Mouse (Mus musculus): ENCODE data around the gene H2al2a. TPM values are rescaled to one million over a fixed set of nuclear protein-coding genes. Genes with fewer than 3 reads are reported as not detected.
"Not testable (repeated sequence)": the region's sequence is repeated elsewhere in the genome, so short reads cannot be mapped to it uniquely, and the experiment has no call there.

H2al2a gene
- total RNA-seq, 2 experiments from 2014 or later: not detected

- not testable (repeated sequence) for DNase-seq (ENCODE audit: low spot score in 2 of 2)
Observed at GRCm38 (mm10) chr2:17977645-17978044, 19.1 kb downstream of the H2al2a start.

GRCm38 (mm10) chr2:17975601-17976327 is 21.0 kb downstream of the H2al2a start:
- no peak for DNase-seq (ENCODE audit: low spot score in 2 of 2)

GRCm38 (mm10) chr2:17973868-17974440 is 22.8 kb downstream of the H2al2a start:
- DNase-seq (ENCODE audit: low spot score in 2 of 2): no peak

- DNase-seq (ENCODE audit: low spot score in 2 of 2): no peak
Observed at GRCm38 (mm10) chr2:17973246-17973645, 23.5 kb downstream of the H2al2a start.

GRCm38 (mm10) chr2:17972843-17973242 is 23.9 kb downstream of the H2al2a start:
- no peak for DNase-seq (ENCODE audit: low spot score in 2 of 2)

- DNase-seq (ENCODE audit: low spot score in 2 of 2): no peak
Observed at GRCm38 (mm10) chr2:17971407-17971806, 25.4 kb downstream of the H2al2a start.

- no peak for DNase-seq (ENCODE audit: low spot score in 2 of 2)
Observed at GRCm38 (mm10) chr2:17970662-17971061, 26.1 kb downstream of the H2al2a start.

GRCm38 (mm10) chr2:17970187-17970586 is 26.6 kb downstream of the H2al2a start:
- no peak for DNase-seq (ENCODE audit: low spot score in 2 of 2)

GRCm38 (mm10) chr2:17968571-17968970 is 28.2 kb downstream of the H2al2a start:
- DNase-seq (ENCODE audit: low spot score in 2 of 2): no peak

GRCm38 (mm10) chr2:17968037-17968436 is 28.7 kb downstream of the H2al2a start:
- DNase-seq (ENCODE audit: low spot score in 2 of 2): not testable (repeated sequence)

- no peak for DNase-seq (ENCODE audit: low spot score in 2 of 2)
Observed at GRCm38 (mm10) chr2:17959501-17959900, 37.3 kb downstream of the H2al2a start.

- DNase-seq (ENCODE audit: low spot score in 2 of 2): no peak
Observed at GRCm38 (mm10) chr2:17946875-17947274, 49.9 kb downstream of the H2al2a start.

Other genes starting within 250 kb of the H2al2a start
- 1 to 10 TPM; 1.4 to 2.3 TPM for gene A930004D18Rik, start 40.8 kb upstream of the H2al2a start, total RNA-seq (2021)
- 1 to 10 TPM; 1.6 to 2.0 TPM for gene Skida1, start 52.1 kb upstream of the H2al2a start, total RNA-seq (2021)
- gene Mllt10, start 58.3 kb upstream of the H2al2a start, total RNA-seq (2021): 10 to 100 TPM; 41.4 to 44.8 TPM